Mouse (Mus musculus): ENCODE results near the gene Nat8f2.

DNA sequence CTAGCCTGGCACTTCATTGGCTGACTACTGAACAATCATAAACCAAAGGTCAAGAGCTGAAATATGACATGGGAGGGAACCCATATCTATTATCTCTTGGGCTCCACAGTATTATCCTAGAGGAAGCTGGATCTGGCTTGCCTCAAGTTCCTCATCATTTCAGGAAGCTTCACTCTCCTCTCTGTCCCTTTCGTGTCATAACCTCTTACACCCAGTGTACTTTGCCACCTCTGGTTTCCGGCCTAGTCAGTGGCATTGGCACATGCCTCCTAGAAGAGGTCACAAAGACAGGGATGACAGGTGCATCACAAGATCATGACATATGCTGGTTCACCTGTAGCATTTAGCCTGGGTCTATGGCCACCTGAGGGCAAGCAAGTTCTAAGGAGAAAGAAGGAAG is 33.3 kb upstream of the Nat8f2 start:
- TF ChIP-seq EP300 (IDR thresholded peaks at IDR 0.05; ENCODE audit: low read length) (no peak), POLR2A (IDR thresholded peaks at IDR 0.05; ENCODE audit: low read depth, low read length) (no peak), TCF12 (IDR thresholded peaks at IDR 0.05; ENCODE audit: low read depth, low read length) (no peak), CTCF (conservative IDR thresholded peaks at IDR 0.05 in 1 of 2, IDR thresholded peaks at IDR 0.05 in 1 of 2; ENCODE audit: low read depth in 2 of 2, low read length in 2 of 2) (no peak), POLR2AphosphoS2 (IDR thresholded peaks at IDR 0.05; ENCODE audit: low read depth, low read length) (no peak), JUN (IDR thresholded peaks at IDR 0.05; ENCODE audit: insufficient read depth, low read depth, low read length) (no peak), E2F4 (IDR thresholded peaks at IDR 0.05; ENCODE audit: insufficient replicate concordance, low read depth, low read length) (no peak), GABPA (IDR thresholded peaks at IDR 0.05; ENCODE audit: insufficient replicate concordance, low read depth, low read length) (no peak), CHD1 (IDR thresholded peaks at IDR 0.05; ENCODE audit: low read depth, low read length) (no peak), MAX (IDR thresholded peaks at IDR 0.05; ENCODE audit: low read length) (no peak), SIN3A (IDR thresholded peaks at IDR 0.05; ENCODE audit: low read length) (no peak)
